9 mouse cellular contexts compared by ENCODE assay signal in the genomic region with DNA sequence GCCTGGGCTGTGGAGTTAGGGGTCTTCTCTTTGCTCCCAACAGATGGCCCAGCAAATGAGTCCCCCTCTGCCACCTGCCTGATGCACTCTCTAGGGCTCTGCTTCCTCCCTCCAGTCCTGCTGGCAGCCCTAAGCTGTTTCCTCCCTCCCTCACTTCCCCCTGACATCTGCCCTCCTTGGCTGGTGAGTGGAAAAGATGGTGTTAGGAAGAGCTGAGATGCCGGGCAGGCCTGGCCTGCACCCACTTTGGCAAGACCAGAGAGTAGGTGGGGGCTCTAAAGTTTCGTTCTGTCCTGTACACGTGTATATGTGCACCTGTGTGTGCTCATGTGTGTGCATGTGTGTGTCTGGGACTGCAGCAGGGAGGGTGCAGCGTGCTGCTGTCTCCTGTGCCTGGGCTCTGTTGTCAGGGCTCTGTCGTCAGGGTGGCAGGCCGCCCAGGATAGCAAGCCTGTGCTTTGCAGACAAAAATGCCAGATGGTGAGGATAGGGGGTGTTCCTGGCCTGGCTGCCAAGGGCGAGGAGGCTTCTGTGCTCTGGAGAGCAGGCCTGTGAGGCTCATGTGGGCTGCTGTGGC.
DNase-seq lines count a peak whose midpoint lies in the region; ATAC-seq lines count a peak whose summit lies in the region.
"Had no signal": no experiment of that assay in that cellular context is flagged by ENCODE, and none has a peak within 500 bp of the region (broad histone marks: within the 10 kb centered on the region; RNA-seq: fewer than 3 reads in every experiment).

No protein-coding gene starts in this region.

- 17% methylated on average over 7 of the region's 7 CpGs for WGBS in hindbrain, embryonic 14.5 days
- WGBS in limb, embryonic 10.5 days, result 39% methylated on average over 7 of the region's 7 CpGs
- WGBS in neural tube, embryonic 15.5 days, result 28% methylated on average over 7 of the region's 7 CpGs

- peak; percentile 93 for ATAC-seq in hindbrain, embryonic 14.5 days (ENCODE audit: low FRiP score)
- ATAC-seq in neural tube, embryonic 15.5 days (ENCODE audit: low FRiP score), result peak; percentile 90

- H3K4me3 ChIP-seq in hindbrain, embryonic 14.5 days (replicated peaks; ENCODE audit: low read length), result no peak overlapping the region
- no peak overlapping the region for H3K4me3 ChIP-seq in limb, embryonic 10.5 days
- no peak overlapping the region for H3K4me3 ChIP-seq in neural tube, embryonic 15.5 days (replicated peaks)
- H3K4me3 ChIP-seq: liver, embryonic 13.5 days had no signal

- peaks cover 25% of the 10 kb centered on the region for H3K4me1 ChIP-seq in hindbrain, embryonic 14.5 days (replicated peaks; ENCODE audit: control insufficient read depth, insufficient read depth, low read length)
- H3K4me1 ChIP-seq in limb, embryonic 10.5 days, result peaks cover 15% of the 10 kb centered on the region
- peaks cover 19% of the 10 kb centered on the region for H3K4me1 ChIP-seq in neural tube, embryonic 15.5 days
- H3K4me1 ChIP-seq: liver, embryonic 13.5 days had no signal

- peak overlapping the region; percentile 18 for H3K9ac ChIP-seq in hindbrain, embryonic 14.5 days
- H3K9ac ChIP-seq in neural tube, embryonic 15.5 days (replicated peaks), result no peak overlapping the region
- H3K9ac ChIP-seq: liver, embryonic 13.5 days had no signal

- H3K4me2 ChIP-seq in hindbrain, embryonic 14.5 days (replicated peaks), result no peak overlapping the region
- no peak overlapping the region for H3K4me2 ChIP-seq in neural tube, embryonic 15.5 days
- H3K4me2 ChIP-seq: liver, embryonic 13.5 days had no signal

- H3K27ac ChIP-seq in hindbrain, embryonic 14.5 days, result peak overlapping the region; percentile 91
- H3K27ac ChIP-seq in limb, embryonic 10.5 days, result peak overlapping the region; percentile 33; the same call in 1 of the 2 replicates
- H3K27ac ChIP-seq in neural tube, embryonic 15.5 days (replicated peaks), result peak overlapping the region; percentile 86
- H3K27ac ChIP-seq: liver, embryonic 13.5 days had no signal

- no peaks in the 10 kb centered on the region for H3K36me3 ChIP-seq in hindbrain, embryonic 14.5 days (replicated peaks; ENCODE audit: control insufficient read depth, insufficient read depth)
- H3K36me3 ChIP-seq in limb, embryonic 10.5 days, result no peaks in the 10 kb centered on the region
- H3K36me3 ChIP-seq in neural tube, embryonic 15.5 days, result no peaks in the 10 kb centered on the region
- H3K36me3 ChIP-seq: liver, embryonic 13.5 days had no signal

- DNase-seq in adipocyte (ENCODE audit: low spot score), result peak; percentile 40
- DNase-seq in cerebellum, postnatal 36 days, result peak; percentile 92 to 95
- DNase-seq in gastrocnemius, adult 8-10 months (ENCODE audit: low spot score in 2 of 2), result peak; percentile 13 to 57
- peak; percentile 74 for DNase-seq in hindbrain, embryonic 14.5 days (ENCODE audit: low spot score)
- DNase-seq in limb, embryonic 10.5 days (ENCODE audit: low spot score), result no peak
- DNase-seq in kidney, adult 18-20 months, result no peak
- DNase-seq in spleen, postnatal 4 days (ENCODE audit: low spot score in 2 of 2), result no peak
- DNase-seq: liver, embryonic 13.5 days had no signal

- no peaks in the 10 kb centered on the region for H3K27me3 ChIP-seq in hindbrain, embryonic 14.5 days (ENCODE audit: control insufficient read depth, insufficient read depth, low read length)
- no peaks in the 10 kb centered on the region for H3K27me3 ChIP-seq in limb, embryonic 10.5 days (ENCODE audit: low read depth, poor library complexity, severe bottlenecking)
- H3K27me3 ChIP-seq in neural tube, embryonic 15.5 days (replicated peaks), result no peaks in the 10 kb centered on the region
- H3K27me3 ChIP-seq: liver, embryonic 13.5 days had no signal

- no peaks in the 10 kb centered on the region for H3K9me3 ChIP-seq in hindbrain, embryonic 14.5 days (ENCODE audit: control insufficient read depth, low read length)
- H3K9me3 ChIP-seq in limb, embryonic 10.5 days (replicated peaks), result no peaks in the 10 kb centered on the region
- no peaks in the 10 kb centered on the region for H3K9me3 ChIP-seq in neural tube, embryonic 15.5 days (replicated peaks)
- H3K9me3 ChIP-seq: liver, embryonic 13.5 days had no signal

Comparison
In these comparisons a context has a peak if more than half of its experiments do, and no peak if none do; other contexts are left out.
1. DNase-seq: peak in adipocyte (single experiment), cerebellum, postnatal 36 days (2 of 2), gastrocnemius, adult 8-10 months (2 of 2) and hindbrain, embryonic 14.5 days (single experiment); none in limb, embryonic 10.5 days (single experiment), kidney, adult 18-20 months (single experiment) and spleen, postnatal 4 days (0 of 2).
2. H3K27ac ChIP-seq: peak in every context shown above with its lines; median percentile 91 in hindbrain, embryonic 14.5 days; 86 in neural tube, embryonic 15.5 days; 33 in limb, embryonic 10.5 days.